Mouse (Mus musculus): ENCODE results near the gene Pum3. TPM values are rescaled to one million over a fixed set of nuclear protein-coding genes. Genes with fewer than 3 reads are reported as not detected.

Pum3 gene
- polyA plus RNA-seq, 1 experiment, result 8.0 TPM

- WGBS, result 72% methylated on average over 2 of the region's 2 CpGs
- H3K4me3 ChIP-seq (ENCODE audit: low read depth, low read length), result no peak overlapping the region
- H3K4me1 ChIP-seq (ENCODE audit: control insufficient read depth, insufficient read depth, insufficient read length, low read length), result no peaks in the 10 kb centered on the region
- no peaks in the 10 kb centered on the region for H3K27me3 ChIP-seq (ENCODE audit: control insufficient read depth, insufficient read depth, low read length)
- no peak overlapping the region for H3K27ac ChIP-seq (ENCODE audit: insufficient read depth, low read depth, low read length)
- no peak for TF ChIP-seq CTCF (IDR thresholded peaks at IDR 0.05; ENCODE audit: extremely low read depth, insufficient read length, insufficient replicate concordance, low read depth, low read length)
- TF ChIP-seq POLR2A (IDR thresholded peaks at IDR 0.05; ENCODE audit: low read depth, low read length), result no peak
- no peaks in the 10 kb centered on the region for H3K36me3 ChIP-seq (ENCODE audit: control insufficient read depth, insufficient read depth, low read length)
These were observed 49.8 kb downstream of the Pum3 start for GRCm38 (mm10) chr19:27379712-27380401.

GRCm38 (mm10) chr19:27370784-27371183 lies 58.8 kb downstream of the Pum3 start:
- H3K27ac ChIP-seq (ENCODE audit: insufficient read depth, low read depth, low read length), result no peak overlapping the region
- TF ChIP-seq CTCF (IDR thresholded peaks at IDR 0.05; ENCODE audit: extremely low read depth, insufficient read length, insufficient replicate concordance, low read depth, low read length) (no peak), POLR2A (IDR thresholded peaks at IDR 0.05; ENCODE audit: low read depth, low read length) (no peak)
- H3K36me3 ChIP-seq (ENCODE audit: control insufficient read depth, insufficient read depth, low read length), result no peaks in the 10 kb centered on the region
- no peaks in the 10 kb centered on the region; the same call in 1 of the 2 replicates for H3K27me3 ChIP-seq (ENCODE audit: control insufficient read depth, insufficient read depth, low read length)
- no peak overlapping the region for H3K4me3 ChIP-seq (ENCODE audit: low read depth, low read length)
- no peaks in the 10 kb centered on the region for H3K4me1 ChIP-seq (ENCODE audit: control insufficient read depth, insufficient read depth, insufficient read length, low read length)
- 92% methylated on average over 2 of the region's 2 CpGs for WGBS

GRCm38 (mm10) chr19:27370174-27370573 lies 59.5 kb downstream of the Pum3 start:
- Histone ChIP-seq H3K4me1 (ENCODE audit: control insufficient read depth, insufficient read depth, insufficient read length, low read length) (no peaks in the 10 kb centered on the region), H3K4me3 (ENCODE audit: low read depth, low read length) (no peak overlapping the region), H3K27me3 (ENCODE audit: control insufficient read depth, insufficient read depth, low read length) (no peaks in the 10 kb centered on the region; the same call in 1 of the 2 replicates), H3K36me3 (ENCODE audit: control insufficient read depth, insufficient read depth, low read length) (no peaks in the 10 kb centered on the region), H3K27ac (ENCODE audit: insufficient read depth, low read depth, low read length) (no peak overlapping the region)
- TF ChIP-seq POLR2A (IDR thresholded peaks at IDR 0.05; ENCODE audit: low read depth, low read length), result no peak
- 77% methylated on average over 2 of the region's 2 CpGs for WGBS

GRCm38 (mm10) chr19:27369461-27370135 lies 60.0 kb downstream of the Pum3 start:
- 64% methylated on average over 3 of the region's 3 CpGs for WGBS
- TF ChIP-seq CTCF (IDR thresholded peaks at IDR 0.05; ENCODE audit: extremely low read depth, insufficient read length, insufficient replicate concordance, low read depth, low read length) (no peak), POLR2A (IDR thresholded peaks at IDR 0.05; ENCODE audit: low read depth, low read length) (no peak)
- Histone ChIP-seq H3K36me3 (ENCODE audit: control insufficient read depth, insufficient read depth, low read length) (no peaks in the 10 kb centered on the region), H3K4me1 (ENCODE audit: control insufficient read depth, insufficient read depth, insufficient read length, low read length) (no peaks in the 10 kb centered on the region), H3K4me3 (ENCODE audit: low read depth, low read length) (no peak overlapping the region), H3K27ac (ENCODE audit: insufficient read depth, low read depth, low read length) (no peak overlapping the region), H3K27me3 (ENCODE audit: control insufficient read depth, insufficient read depth, low read length) (no peaks in the 10 kb centered on the region; the same call in 1 of the 2 replicates)

GRCm38 (mm10) chr19:27366113-27366746 lies 63.4 kb downstream of the Pum3 start:
- Histone ChIP-seq H3K4me1 (ENCODE audit: control insufficient read depth, insufficient read depth, insufficient read length, low read length) (no peaks in the 10 kb centered on the region; the same call in 1 of the 2 replicates), H3K4me3 (ENCODE audit: low read depth, low read length) (no peak overlapping the region), H3K36me3 (ENCODE audit: control insufficient read depth, insufficient read depth, low read length) (no peaks in the 10 kb centered on the region), H3K27me3 (ENCODE audit: control insufficient read depth, insufficient read depth, low read length) (no peaks in the 10 kb centered on the region), H3K27ac (ENCODE audit: insufficient read depth, low read depth, low read length) (no peak overlapping the region)
- 80% methylated on average over 10 of the region's 10 CpGs for WGBS
- TF ChIP-seq POLR2A (IDR thresholded peaks at IDR 0.05; ENCODE audit: low read depth, low read length) (no peak), CTCF (IDR thresholded peaks at IDR 0.05; ENCODE audit: extremely low read depth, insufficient read length, insufficient replicate concordance, low read depth, low read length) (no peak)

- H3K36me3 ChIP-seq (ENCODE audit: control insufficient read depth, insufficient read depth, low read length), result no peaks in the 10 kb centered on the region
- no peaks in the 10 kb centered on the region for H3K27me3 ChIP-seq (ENCODE audit: control insufficient read depth, insufficient read depth, low read length)
- peak overlapping the region; percentile 26 for H3K4me3 ChIP-seq (ENCODE audit: low read depth, low read length)
- no peak overlapping the region for H3K27ac ChIP-seq (ENCODE audit: insufficient read depth, low read depth, low read length)
- H3K4me1 ChIP-seq (ENCODE audit: control insufficient read depth, insufficient read depth, insufficient read length, low read length), result no peaks in the 10 kb centered on the region; the same call in 1 of the 2 replicates
- 6% methylated on average over 8 of the region's 8 CpGs for WGBS
- TF ChIP-seq POLR2A (IDR thresholded peaks at IDR 0.05; ENCODE audit: low read depth, low read length) (no peak), CTCF (IDR thresholded peaks at IDR 0.05; ENCODE audit: extremely low read depth, insufficient read length, insufficient replicate concordance, low read depth, low read length) (no peak)
These were observed 65.1 kb downstream of the Pum3 start for GRCm38 (mm10) chr19:27364521-27364931.

- no peaks in the 10 kb centered on the region for H3K36me3 ChIP-seq (ENCODE audit: control insufficient read depth, insufficient read depth, low read length)
- 17% methylated on average over 4 of the region's 4 CpGs for WGBS
- no peak overlapping the region for H3K27ac ChIP-seq (ENCODE audit: insufficient read depth, low read depth, low read length)
- no peaks in the 10 kb centered on the region; the same call in 1 of the 2 replicates for H3K4me1 ChIP-seq (ENCODE audit: control insufficient read depth, insufficient read depth, insufficient read length, low read length)
- H3K27me3 ChIP-seq (ENCODE audit: control insufficient read depth, insufficient read depth, low read length), result no peaks in the 10 kb centered on the region
- TF ChIP-seq CTCF (IDR thresholded peaks at IDR 0.05; ENCODE audit: extremely low read depth, insufficient read length, insufficient replicate concordance, low read depth, low read length) (no peak), POLR2A (IDR thresholded peaks at IDR 0.05; ENCODE audit: low read depth, low read length) (no peak)
- H3K4me3 ChIP-seq (ENCODE audit: low read depth, low read length), result peak overlapping the region; percentile 26; the same call in 1 of the 2 replicates
These were observed 65.7 kb downstream of the Pum3 start for GRCm38 (mm10) chr19:27363891-27364290.

Data from small intestine, adult 2 months (tissue).